8 mouse cellular contexts compared by ENCODE assay signal in the genomic region with DNA sequence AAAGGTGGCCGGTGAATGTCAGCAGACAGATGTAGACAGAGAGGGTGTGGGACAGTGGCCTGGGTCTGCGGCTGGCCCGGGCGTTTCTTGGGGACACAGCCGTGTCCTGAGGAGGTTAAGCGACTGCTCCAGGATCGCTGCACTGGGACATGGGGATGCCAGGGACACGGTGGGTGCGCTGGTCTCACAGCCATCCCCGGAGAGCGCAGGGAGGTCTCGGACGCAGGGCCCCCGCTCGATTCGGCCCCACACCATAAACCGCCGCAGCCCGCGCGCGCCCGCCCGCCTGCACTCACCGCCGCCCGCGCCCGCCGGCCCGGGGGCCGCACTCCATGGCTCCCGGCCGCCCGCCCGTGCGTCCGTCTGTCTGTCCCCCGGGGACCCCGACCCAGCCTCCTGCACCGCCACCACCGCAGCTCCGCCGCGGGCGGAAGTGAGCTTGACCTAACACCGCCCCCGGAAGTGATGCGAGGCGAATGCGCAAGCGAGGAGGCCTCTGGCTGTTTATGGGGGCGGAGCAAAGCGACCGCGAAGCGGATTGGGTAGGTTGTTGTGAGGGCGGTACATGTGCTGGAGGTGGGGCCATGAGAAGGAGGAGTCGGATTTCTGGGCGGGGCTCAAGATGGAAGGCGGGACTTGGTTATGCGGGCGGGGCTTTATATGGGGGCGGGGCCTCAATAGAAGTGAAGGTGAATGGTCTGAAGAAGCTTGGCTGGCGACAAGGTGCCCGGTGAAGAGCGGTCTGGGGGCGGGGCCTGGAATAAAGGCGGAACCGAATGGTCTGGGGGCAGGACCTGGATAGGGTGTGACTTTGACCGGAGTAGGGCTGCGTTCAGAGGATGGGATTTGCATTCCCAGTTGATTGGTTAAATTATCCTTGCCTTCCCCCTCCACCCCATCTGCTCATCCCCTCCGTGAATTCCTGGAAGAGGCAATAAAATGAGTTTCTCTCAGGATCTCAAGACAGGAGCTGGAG. TPM values are rescaled to one million over a fixed set of nuclear protein-coding genes. Genes with fewer than 3 reads are reported as not detected.
DNase-seq lines count a peak whose midpoint lies in the region; ATAC-seq lines count a peak whose summit lies in the region.

A gene (minus strand): TSS at position 463 of the 976 bp plus-strand sequence.

- ATAC-seq in inflammation-experienced regulatory T-cells, adult 6 months: peak; percentile 99
- ATAC-seq in megakaryocyte-erythroid progenitor cell, adult 5-6 weeks (replicated peaks; ENCODE audit: low FRiP score, low TSS enrichment, poor library complexity, severe bottlenecking): peak; percentile 96

- DNase-seq in adrenal gland, adult (ENCODE audit: inconsistent age in 2 of 2, low spot score in 1 of 2): peak; percentile 97 to 99
- peak; percentile 99 for DNase-seq in embryo, embryonic 10.5 days (ENCODE audit: low spot score)
- peak; percentile 98 for DNase-seq in gastrocnemius, postnatal 14 days
- DNase-seq in left cerebral cortex, postnatal 10 days (ENCODE audit: extremely low spot score in 1 of 2, low spot score in 2 of 2): peak; percentile 92 to 99
- peak; percentile 93 for DNase-seq in right cerebral cortex, postnatal 25 days
- DNase-seq in urinary bladder, postnatal 4 days (ENCODE audit: low spot score in 2 of 2): peak; percentile 94 to 98

- intact Hi-C loops in gastrocnemius, postnatal 14 days (cut with DNase I; ENCODE audit: low total_unique reads): no loop called here
- intact Hi-C loops in left cerebral cortex, postnatal 10 days (cut with DNase I): no loop called here

RNA-seq across cellular contexts. Expression of the gene that starts here (rescaled TPM):
- 10 to 100 TPM; 55.8 to 57.1 TPM for total RNA-seq in gastrocnemius, postnatal 14 days (2021)
- polyA plus RNA-seq in inflammation-experienced regulatory T-cells, adult 6 months (2017; shearing (Covaris generic)): 10 to 100 TPM in 2 of 3 experiments, 1 to 10 TPM in 1; 8.6 to 12.0 (median 11.4) TPM
- total RNA-seq in left cerebral cortex, postnatal 10 days (2021): 100 to 1,000 TPM; 191 to 194 TPM
- total RNA-seq in megakaryocyte-erythroid progenitor cell, adult 5-6 weeks (2014; fragmentation: Nextera tagmentation): 55.0 and 63.1 TPM in 2 replicates
- 13.7 and 19.4 TPM in 2 replicates for total RNA-seq in megakaryocyte-erythroid progenitor cell, adult 5-6 weeks (2017)

Comparison
In these comparisons a context has a peak if more than half of its experiments do, and no peak if none do; other contexts are left out.
1. Peak in every context shown above with its lines: DNase-seq and ATAC-seq.